Mouse (Mus musculus) liver, embryonic 14.5 days (tissue): Measurements from ENCODE around the gene Opcml. TPM values are rescaled to one million over a fixed set of nuclear protein-coding genes. Genes with fewer than 3 reads are reported as not detected.

ENCODE experiments used
- ATAC-seq: fragments of 200-750 bp; cut with Nextera tagmentation; 2 replicates; pipeline ENCODE4 v1.8.0; 2017; ENCODE audit warnings: moderate number of reproducible peaks, mild to moderate bottlenecking, moderate library complexity; ENCODE audit not compliant: insufficient read depth
- DNase-seq, 3 experiments: peaks; one replicate each; pipeline ENCODE4 v3.0.0-alpha.2; 2012 to 2013; ENCODE audit warnings: low read depth in 3 of 3, low spot score in 3 of 3
- H3K27ac ChIP-seq: fragments of 300-500 bp; sonication (generic); 2 replicates; pipeline ENCODE4 v1.5.1; 2014; ENCODE audit warnings: moderate library complexity, mild to moderate bottlenecking, control low read depth, inconsistent platforms
- H3K27me3 ChIP-seq: fragments of 300-500 bp; sonication (generic); 2 replicates; pipeline ENCODE4 v1.6.1; 2014; ENCODE audit warnings: mild to moderate bottlenecking, low read length, moderate library complexity; ENCODE audit not compliant: control insufficient read depth, insufficient read depth
- H3K36me3 ChIP-seq: fragments of 300-500 bp; sonication (generic); replicated peaks from 2 replicates; pipeline ENCODE4 v1.6.1; 2014; ENCODE audit warnings: low read depth; ENCODE audit not compliant: control insufficient read depth, insufficient read depth
- H3K4me1 ChIP-seq, 2 experiments: fragments of 200-500 bp in 1 of 2; fragments of 300-500 bp in 1 of 2; sonication (generic) in 1 of 2; replicated peaks; 2 replicates each; pipeline ENCODE4 v1.6.1; 2012 to 2014; ENCODE audit warnings: antibody characterized with exemption in 1 of 2, inconsistent platforms in 1 of 2, low read length in 1 of 2; ENCODE audit not compliant: control insufficient read depth in 2 of 2, insufficient read depth in 2 of 2
- H3K4me2 ChIP-seq: fragments of 300-500 bp; sonication (generic); 2 replicates; pipeline ENCODE4 v1.6.1; 2014; ENCODE audit warnings: low read depth, mild to moderate bottlenecking, control low read depth, moderate library complexity
- H3K4me3 ChIP-seq, 2 experiments: fragments of 200-500 bp in 1 of 2; fragments of 300-500 bp in 1 of 2; sonication (generic) in 1 of 2; 2 replicates each; pipeline ENCODE4 v1.5.1; 2012 to 2014; ENCODE audit warnings: low read depth in 2 of 2, low read length in 2 of 2, mild to moderate bottlenecking in 2 of 2, control low read depth in 1 of 2, inconsistent platforms in 1 of 2, moderate library complexity in 1 of 2; ENCODE audit not compliant: insufficient read depth in 1 of 2
- H3K9ac ChIP-seq: fragments of 300-500 bp; sonication (generic); replicated peaks from 2 replicates; pipeline ENCODE4 v1.6.1; 2014; ENCODE audit warnings: mild to moderate bottlenecking, control low read depth, moderate library complexity
- H3K9me3 ChIP-seq: fragments of 300-500 bp; sonication (generic); 2 replicates; pipeline ENCODE4 v1.6.1; 2016; ENCODE audit warnings: low read length, mixed read lengths; ENCODE audit not compliant: control insufficient read depth
- CTCF ChIP-seq: IDR thresholded peaks from 2 replicates; pipeline ENCODE4 v1.5.1; 2016; ENCODE audit warnings: antibody characterized with exemption, low read depth, control low read depth
- EP300 ChIP-seq: IDR thresholded peaks from 2 replicates; pipeline ENCODE4 v1.6.1; 2016; ENCODE audit warnings: antibody characterized with exemption, low read depth
- WGBS: fragments of 180-500 bp; shearing (Covaris S2); extraction: QIAGEN DNeasy Blood & Tissue Kit; methylation state at CpG from one replicate; pipeline ENCODE4 v1.1.7; 2014; ENCODE audit not compliant: insufficient replicate concordance; 5-methylcytosine and 5-hydroxymethylcytosine counted together
- polyA plus RNA-seq, 2 experiments: library from polyadenylated mRNA; depleted of rRNA in 1 of 2; stranded (reverse) in 1 of 2; unstranded in 1 of 2; fragments of >200 nt; fragmentation: Nextera tagmentation in 1 of 2; extraction: Ambion mirVana in 1 of 2; gene quantifications; 2 replicates each; pipeline versions ENCODE4 v1.2.1 to v1.2.3; 2012 to 2014

The Opcml gene
- polyA plus RNA-seq, 2 experiments = 0.03 TPM; not detected in 1

GRCm38 (mm10) chr9:28439433-28440191 lies 649.0 kb downstream of the Opcml start:
- Histone ChIP-seq H3K4me1 (no peaks in the 10 kb centered on the region), H3K9me3 (no peaks in the 10 kb centered on the region), H3K4me2 (no peak overlapping the region), H3K27me3 (no peaks in the 10 kb centered on the region), H3K27ac (no peak overlapping the region), H3K4me3 (no peak overlapping the region), H3K36me3 (no peaks in the 10 kb centered on the region), H3K9ac (no peak overlapping the region)
- no peak for ATAC-seq
- 42% methylated on average over 5 of the region's 5 CpGs for WGBS
- TF ChIP-seq CTCF (no peak), EP300 (no peak)
- no peak for DNase-seq

- Histone ChIP-seq H3K36me3 (no peaks in the 10 kb centered on the region), H3K4me3 (no peak overlapping the region), H3K4me2 (no peak overlapping the region), H3K27ac (no peak overlapping the region), H3K9ac (no peak overlapping the region), H3K9me3 (no peaks in the 10 kb centered on the region), H3K4me1 (no peaks in the 10 kb centered on the region), H3K27me3 (no peaks in the 10 kb centered on the region)
- DNase-seq = no peak
- WGBS = 63% methylated on average over 3 of the region's 3 CpGs
- ATAC-seq = no peak
- TF ChIP-seq CTCF = no peak
- TF ChIP-seq EP300 = no peak
These were observed 649.7 kb downstream of the Opcml start for GRCm38 (mm10) chr9:28440192-28440795.

- 71% methylated on average over 3 of the region's 3 CpGs for WGBS
- no peaks in the 10 kb centered on the region for H3K27me3 ChIP-seq
- H3K27ac ChIP-seq = no peak overlapping the region
- H3K9me3 ChIP-seq = no peaks in the 10 kb centered on the region
- DNase-seq (no peak), ATAC-seq (no peak)
- no peaks in the 10 kb centered on the region for H3K4me1 ChIP-seq
- no peaks in the 10 kb centered on the region for H3K36me3 ChIP-seq
- no peak overlapping the region for H3K4me2 ChIP-seq
- TF ChIP-seq EP300 (no peak), CTCF (no peak)
- H3K4me3 ChIP-seq = no peak overlapping the region
- no peak overlapping the region for H3K9ac ChIP-seq
These were observed 653.9 kb downstream of the Opcml start for GRCm38 (mm10) chr9:28444485-28444884.

- Histone ChIP-seq H3K9me3 (no peaks in the 10 kb centered on the region), H3K4me3 (no peak overlapping the region), H3K27me3 (no peaks in the 10 kb centered on the region), H3K4me2 (no peak overlapping the region), H3K36me3 (no peaks in the 10 kb centered on the region), H3K9ac (no peak overlapping the region), H3K27ac (no peak overlapping the region), H3K4me1 (no peaks in the 10 kb centered on the region)
- no peak for TF ChIP-seq CTCF
- TF ChIP-seq EP300 = no peak
- DNase-seq (no peak), ATAC-seq (no peak)
- WGBS = 64% methylated on average over 8 of the region's 8 CpGs
These were observed 654.4 kb downstream of the Opcml start for GRCm38 (mm10) chr9:28444972-28445371.

- no peak overlapping the region for H3K27ac ChIP-seq
- H3K9ac ChIP-seq = no peak overlapping the region
- ATAC-seq (no peak), DNase-seq (no peak)
- 67% methylated on average over 1 of the region's 1 CpGs for WGBS
- TF ChIP-seq EP300 (no peak), CTCF (no peak)
- H3K4me2 ChIP-seq = no peak overlapping the region
- no peaks in the 10 kb centered on the region for H3K36me3 ChIP-seq
- H3K9me3 ChIP-seq = no peaks in the 10 kb centered on the region
- H3K4me3 ChIP-seq = no peak overlapping the region
- H3K27me3 ChIP-seq = no peaks in the 10 kb centered on the region
- H3K4me1 ChIP-seq = no peaks in the 10 kb centered on the region
These were observed 655.3 kb downstream of the Opcml start for GRCm38 (mm10) chr9:28445863-28446262.
